Mouse (Mus musculus): Measurements from ENCODE around the gene Lat. TPM values are rescaled to one million over a fixed set of nuclear protein-coding genes. Genes with fewer than 3 reads are reported as not detected.

Lat gene
- 3.7 and 4.1 TPM in 2 replicates for polyA plus RNA-seq (2012; rRNA removed)
- 2.7 and 4.1 TPM in 2 replicates for polyA plus RNA-seq (2014; fragmentation: Nextera tagmentation; extraction: Ambion mirVana)

DNA sequence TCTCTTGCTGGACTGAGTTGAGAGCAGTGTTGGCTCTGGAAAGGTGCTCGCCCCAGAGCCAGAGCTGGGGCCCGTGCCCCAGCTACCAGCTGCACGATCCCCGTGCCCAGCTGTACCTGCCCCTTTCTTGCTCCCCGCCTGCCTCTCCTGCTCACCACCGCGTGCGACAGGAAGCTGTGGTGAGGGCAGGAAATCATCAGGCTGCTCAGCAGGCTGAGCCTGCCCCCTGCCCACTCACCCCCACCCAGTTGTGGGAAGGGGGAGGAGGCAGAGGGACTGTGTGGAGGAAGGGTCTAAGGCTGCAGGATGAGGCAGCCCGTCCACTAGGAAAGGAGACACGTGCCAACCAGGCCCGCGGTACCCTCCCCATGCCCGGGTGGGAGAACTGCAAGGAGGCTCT lies at the start of gene Lat:
Lat (minus strand) TSS at position 178 of the 400 bp plus-strand sequence.
- TF ChIP-seq POLR2A (IDR thresholded peaks at IDR 0.05; ENCODE audit: borderline replicate concordance, extremely low read depth, insufficient read depth, insufficient read length) = no peak
- ATAC-seq (ENCODE audit: low FRiP score, low read depth) (no peak), DNase-seq (ENCODE audit: low spot score) (no peak)
- no peaks in the 10 kb centered on the region for H3K4me1 ChIP-seq (ENCODE audit: control insufficient read depth, insufficient read depth, low read length)
- no peak within 1 kb of the TSS for H3K4me3 ChIP-seq (replicated peaks; ENCODE audit: low read length)
- H3K4me2 ChIP-seq (replicated peaks; ENCODE audit: low read depth, low read length, severe bottlenecking) = no peak within 1 kb of the TSS
- H3K27me3 ChIP-seq (ENCODE audit: control insufficient read depth, insufficient read depth, low read length) = no peaks in the 10 kb centered on the region
- no peak within 1 kb of the TSS for H3K27ac ChIP-seq (replicated peaks; ENCODE audit: low read depth, low read length)
- no peaks in the 10 kb centered on the region for H3K9me3 ChIP-seq (ENCODE audit: control insufficient read depth, low read length)
- WGBS = 63% methylated on average over 11 of the region's 13 CpGs
- peaks cover 47% of the 10 kb centered on the region for H3K36me3 ChIP-seq (ENCODE audit: control insufficient read depth, insufficient read depth, low read length)
- H3K9ac ChIP-seq (ENCODE audit: low read depth, low read length, severe bottlenecking) = no peak within 1 kb of the TSS

DNA sequence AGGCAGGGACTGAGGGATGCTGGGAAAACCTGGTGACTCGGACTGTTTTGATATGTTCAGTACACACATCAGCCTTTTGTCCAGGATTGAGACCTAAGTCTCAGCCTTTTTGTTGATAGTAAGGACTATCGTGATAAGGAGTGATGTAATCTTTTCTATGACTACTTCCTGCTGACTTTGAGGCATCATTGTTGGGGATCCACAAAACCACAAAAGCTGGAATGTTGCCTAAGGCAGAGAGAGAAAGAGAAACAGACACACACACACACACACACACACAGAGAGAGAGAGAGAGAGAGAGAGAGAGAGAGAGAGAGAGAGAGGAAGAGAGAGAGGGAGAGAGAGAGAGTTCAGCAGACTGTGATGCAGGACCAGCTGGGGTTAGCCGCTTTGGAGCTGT lies 49.1 kb upstream of the Lat start:
- no peak overlapping the region for H3K4me2 ChIP-seq (replicated peaks; ENCODE audit: low read depth, low read length, severe bottlenecking)
- no peak overlapping the region for H3K27ac ChIP-seq (replicated peaks; ENCODE audit: low read depth, low read length)
- DNase-seq (ENCODE audit: low spot score) (no peak), ATAC-seq (ENCODE audit: low FRiP score, low read depth) (no peak)
- H3K27me3 ChIP-seq (ENCODE audit: control insufficient read depth, insufficient read depth, low read length) = no peaks in the 10 kb centered on the region
- H3K9ac ChIP-seq (ENCODE audit: low read depth, low read length, severe bottlenecking) = no peak overlapping the region
- no peak for TF ChIP-seq POLR2A (IDR thresholded peaks at IDR 0.05; ENCODE audit: borderline replicate concordance, extremely low read depth, insufficient read depth, insufficient read length)
- H3K36me3 ChIP-seq (ENCODE audit: control insufficient read depth, insufficient read depth, low read length) = no peaks in the 10 kb centered on the region
- H3K4me3 ChIP-seq (replicated peaks; ENCODE audit: low read length) = no peak overlapping the region
- WGBS = 69% methylated on average over 3 of the region's 3 CpGs
- no peaks in the 10 kb centered on the region for H3K9me3 ChIP-seq (ENCODE audit: control insufficient read depth, low read length)
- no peaks in the 10 kb centered on the region for H3K4me1 ChIP-seq (ENCODE audit: control insufficient read depth, insufficient read depth, low read length)

DNA sequence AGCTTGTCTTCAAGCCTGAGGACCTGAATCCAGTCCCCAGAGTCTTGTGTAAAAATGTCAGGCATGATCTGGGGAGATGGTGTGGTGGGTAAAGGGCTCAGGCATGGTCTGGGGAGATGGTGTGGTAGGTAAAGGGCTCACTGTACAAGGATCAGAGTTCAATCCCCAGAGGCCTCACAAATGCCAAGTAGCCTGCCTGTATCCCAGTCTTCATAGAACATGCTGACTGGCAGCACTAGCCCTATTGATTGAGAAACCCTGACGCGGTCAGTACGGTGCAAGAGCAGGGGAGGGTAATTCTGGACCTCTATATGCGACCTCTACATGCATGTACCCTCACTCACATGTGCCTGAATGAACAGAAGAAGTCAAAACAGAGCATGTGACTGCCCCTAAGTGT lies 48.2 kb upstream of the Lat start:
- Histone ChIP-seq H3K4me1 (ENCODE audit: control insufficient read depth, insufficient read depth, low read length) (no peaks in the 10 kb centered on the region), H3K4me2 (replicated peaks; ENCODE audit: low read depth, low read length, severe bottlenecking) (no peak overlapping the region), H3K9me3 (ENCODE audit: control insufficient read depth, low read length) (no peaks in the 10 kb centered on the region), H3K4me3 (replicated peaks; ENCODE audit: low read length) (no peak overlapping the region), H3K9ac (ENCODE audit: low read depth, low read length, severe bottlenecking) (no peak overlapping the region), H3K36me3 (ENCODE audit: control insufficient read depth, insufficient read depth, low read length) (no peaks in the 10 kb centered on the region), H3K27ac (replicated peaks; ENCODE audit: low read depth, low read length) (no peak overlapping the region), H3K27me3 (ENCODE audit: control insufficient read depth, insufficient read depth, low read length) (no peaks in the 10 kb centered on the region)
- no peak for ATAC-seq (ENCODE audit: low FRiP score, low read depth)
- no peak for DNase-seq (ENCODE audit: low spot score)
- 87% methylated on average over 4 of the region's 4 CpGs for WGBS
- TF ChIP-seq POLR2A (IDR thresholded peaks at IDR 0.05; ENCODE audit: borderline replicate concordance, extremely low read depth, insufficient read depth, insufficient read length) = no peak

- Histone ChIP-seq H3K9ac (ENCODE audit: low read depth, low read length, severe bottlenecking) (no peak overlapping the region), H3K27ac (replicated peaks; ENCODE audit: low read depth, low read length) (no peak overlapping the region), H3K4me3 (replicated peaks; ENCODE audit: low read length) (no peak overlapping the region), H3K4me1 (ENCODE audit: control insufficient read depth, insufficient read depth, low read length) (no peaks in the 10 kb centered on the region), H3K36me3 (ENCODE audit: control insufficient read depth, insufficient read depth, low read length) (no peaks in the 10 kb centered on the region), H3K9me3 (ENCODE audit: control insufficient read depth, low read length) (no peaks in the 10 kb centered on the region), H3K4me2 (replicated peaks; ENCODE audit: low read depth, low read length, severe bottlenecking) (no peak overlapping the region), H3K27me3 (ENCODE audit: control insufficient read depth, insufficient read depth, low read length) (no peaks in the 10 kb centered on the region)
- DNase-seq (ENCODE audit: low spot score) = no peak
- TF ChIP-seq POLR2A (IDR thresholded peaks at IDR 0.05; ENCODE audit: borderline replicate concordance, extremely low read depth, insufficient read depth, insufficient read length) = no peak
- no peak for ATAC-seq (ENCODE audit: low FRiP score, low read depth)
- WGBS = 54% methylated on average over 8 of the region's 8 CpGs
Measured at GRCm38 (mm10) chr7:126417045-126417444, 47.7 kb upstream of the Lat start.

DNA sequence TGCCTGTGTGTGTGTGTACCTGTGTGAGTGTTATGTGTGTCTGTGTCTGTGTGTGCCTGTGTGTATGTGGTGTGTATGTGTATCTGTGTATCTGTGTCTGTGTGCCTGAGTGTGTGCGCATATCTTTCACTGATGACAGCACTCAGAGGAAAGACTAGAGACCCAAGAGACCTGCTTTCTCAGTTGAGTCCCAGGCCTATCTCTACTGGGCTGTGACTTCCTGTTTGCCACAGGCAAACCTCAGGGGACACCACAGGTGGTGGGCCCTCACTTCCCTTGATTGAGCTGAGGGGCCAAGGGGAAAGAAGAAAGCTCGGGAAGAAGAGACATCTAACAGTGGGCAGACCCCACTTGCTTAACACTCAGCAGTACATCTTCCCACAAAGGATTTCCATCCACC lies 47.2 kb upstream of the Lat start:
- DNase-seq (ENCODE audit: low spot score) = no peak
- no peak for ATAC-seq (ENCODE audit: low FRiP score, low read depth)
- no peak overlapping the region for H3K9ac ChIP-seq (ENCODE audit: low read depth, low read length, severe bottlenecking)
- WGBS = 65% methylated on average over 2 of the region's 2 CpGs
- no peaks in the 10 kb centered on the region for H3K27me3 ChIP-seq (ENCODE audit: control insufficient read depth, insufficient read depth, low read length)
- H3K27ac ChIP-seq (replicated peaks; ENCODE audit: low read depth, low read length) = no peak overlapping the region
- H3K4me2 ChIP-seq (replicated peaks; ENCODE audit: low read depth, low read length, severe bottlenecking) = no peak overlapping the region
- H3K4me1 ChIP-seq (ENCODE audit: control insufficient read depth, insufficient read depth, low read length) = no peaks in the 10 kb centered on the region
- H3K9me3 ChIP-seq (ENCODE audit: control insufficient read depth, low read length) = no peaks in the 10 kb centered on the region
- no peak overlapping the region for H3K4me3 ChIP-seq (replicated peaks; ENCODE audit: low read length)
- no peak for TF ChIP-seq POLR2A (IDR thresholded peaks at IDR 0.05; ENCODE audit: borderline replicate concordance, extremely low read depth, insufficient read depth, insufficient read length)
- no peaks in the 10 kb centered on the region for H3K36me3 ChIP-seq (ENCODE audit: control insufficient read depth, insufficient read depth, low read length)

DNA sequence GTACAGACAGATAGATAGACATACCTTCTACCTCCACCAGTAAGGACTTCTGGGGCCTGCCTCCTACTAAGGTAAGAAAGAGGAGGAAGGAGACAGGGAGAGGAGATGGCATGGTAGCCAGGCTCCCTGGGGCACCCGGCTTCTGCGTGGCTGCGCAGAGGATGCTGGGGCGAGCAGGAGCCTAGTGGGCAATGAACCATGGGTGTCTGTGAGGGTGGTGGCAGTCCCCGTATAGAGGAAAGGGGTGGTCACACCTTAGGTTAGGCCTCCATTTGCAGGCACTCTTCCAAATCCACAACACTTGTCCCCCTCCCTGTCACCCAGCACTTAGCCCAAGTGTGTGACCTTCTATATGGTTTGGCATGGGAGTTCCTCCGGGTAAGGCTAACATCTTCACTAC lies 45.4 kb upstream of the Lat start, which contains the start of gene Cd19:
Cd19 (minus strand) TSS at position 165 of the 400 bp plus-strand sequence.
- 81% methylated on average over 6 of the region's 6 CpGs for WGBS
- Histone ChIP-seq H3K4me2 (replicated peaks; ENCODE audit: low read depth, low read length, severe bottlenecking) (no peak within 1 kb of the TSS), H3K4me1 (ENCODE audit: control insufficient read depth, insufficient read depth, low read length) (no peaks in the 10 kb centered on the region), H3K4me3 (replicated peaks; ENCODE audit: low read length) (no peak within 1 kb of the TSS), H3K27me3 (ENCODE audit: control insufficient read depth, insufficient read depth, low read length) (no peaks in the 10 kb centered on the region), H3K27ac (replicated peaks; ENCODE audit: low read depth, low read length) (no peak within 1 kb of the TSS), H3K9ac (ENCODE audit: low read depth, low read length, severe bottlenecking) (no peak within 1 kb of the TSS), H3K36me3 (ENCODE audit: control insufficient read depth, insufficient read depth, low read length) (no peaks in the 10 kb centered on the region), H3K9me3 (ENCODE audit: control insufficient read depth, low read length) (no peaks in the 10 kb centered on the region)
- ATAC-seq (ENCODE audit: low FRiP score, low read depth) (no peak), DNase-seq (ENCODE audit: low spot score) (no peak)
- TF ChIP-seq POLR2A (IDR thresholded peaks at IDR 0.05; ENCODE audit: borderline replicate concordance, extremely low read depth, insufficient read depth, insufficient read length) = no peak

All from limb, embryonic 14.5 days (tissue).